Mouse (Mus musculus): ENCODE measurements around the gene Wdr81. TPM values are rescaled to one million over a fixed set of nuclear protein-coding genes. Genes with fewer than 3 reads are reported as not detected.

The Wdr81 gene
- total RNA-seq (2022), result 10 to 100 TPM; 20.2 to 22.5 (median 22.0) TPM

DNA sequence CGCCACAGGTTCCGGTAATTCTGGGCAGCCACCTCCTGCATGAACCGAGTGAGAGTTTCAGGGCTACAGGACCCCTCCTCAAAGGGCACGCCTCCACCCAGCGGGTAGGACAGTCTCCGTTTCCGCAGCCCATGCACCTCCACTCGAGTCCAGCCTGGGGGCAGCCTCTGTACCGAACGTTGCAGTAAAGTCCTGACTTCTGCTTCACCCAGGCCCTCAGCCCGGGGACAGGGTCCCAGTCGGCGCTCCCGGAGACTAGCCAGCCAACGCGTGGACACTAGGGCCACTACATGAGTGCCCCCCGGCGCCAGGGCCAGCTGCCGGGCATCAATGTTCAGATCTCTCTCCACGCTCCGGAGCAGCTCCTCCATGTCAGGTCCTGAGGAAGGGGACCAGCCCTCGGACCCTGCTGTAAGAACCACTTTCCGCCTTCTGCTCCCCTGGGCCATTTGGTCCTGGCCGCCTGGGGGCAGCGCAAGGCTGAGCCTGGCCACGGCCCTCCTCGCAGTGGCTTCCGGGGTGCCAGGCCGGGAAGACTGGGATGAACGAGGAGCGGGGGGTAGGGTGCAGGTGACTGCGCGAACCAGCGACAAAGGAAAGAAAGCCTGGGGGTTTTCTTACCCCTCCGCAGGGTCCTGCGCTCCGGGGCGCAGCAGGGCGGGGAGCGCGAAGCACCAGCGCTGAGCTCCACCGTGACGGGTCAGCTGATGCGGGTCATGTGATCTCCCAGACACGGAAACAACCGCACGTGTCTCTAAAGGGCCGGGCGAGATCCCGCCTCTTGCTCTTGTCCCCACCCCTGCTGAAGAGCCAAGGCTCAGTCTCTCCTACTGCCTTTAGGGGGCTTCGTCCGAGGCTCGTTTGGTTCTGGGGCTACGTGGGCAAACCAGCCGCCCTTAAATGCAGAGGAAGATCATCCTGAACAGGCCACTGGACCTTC, at the start of gene Wdr81:
Gene Wdr81, minus strand, starts transcription at position 727 of the 940 bp plus-strand sequence.
- peak; percentile 65 to 89 for DNase-seq (ENCODE audit: low spot score in 2 of 2)

GRCm38 (mm10) chr11:75498126-75498525, 43.6 kb upstream of the Wdr81 start:
- DNase-seq (ENCODE audit: low spot score in 2 of 2), result no peak

DNA sequence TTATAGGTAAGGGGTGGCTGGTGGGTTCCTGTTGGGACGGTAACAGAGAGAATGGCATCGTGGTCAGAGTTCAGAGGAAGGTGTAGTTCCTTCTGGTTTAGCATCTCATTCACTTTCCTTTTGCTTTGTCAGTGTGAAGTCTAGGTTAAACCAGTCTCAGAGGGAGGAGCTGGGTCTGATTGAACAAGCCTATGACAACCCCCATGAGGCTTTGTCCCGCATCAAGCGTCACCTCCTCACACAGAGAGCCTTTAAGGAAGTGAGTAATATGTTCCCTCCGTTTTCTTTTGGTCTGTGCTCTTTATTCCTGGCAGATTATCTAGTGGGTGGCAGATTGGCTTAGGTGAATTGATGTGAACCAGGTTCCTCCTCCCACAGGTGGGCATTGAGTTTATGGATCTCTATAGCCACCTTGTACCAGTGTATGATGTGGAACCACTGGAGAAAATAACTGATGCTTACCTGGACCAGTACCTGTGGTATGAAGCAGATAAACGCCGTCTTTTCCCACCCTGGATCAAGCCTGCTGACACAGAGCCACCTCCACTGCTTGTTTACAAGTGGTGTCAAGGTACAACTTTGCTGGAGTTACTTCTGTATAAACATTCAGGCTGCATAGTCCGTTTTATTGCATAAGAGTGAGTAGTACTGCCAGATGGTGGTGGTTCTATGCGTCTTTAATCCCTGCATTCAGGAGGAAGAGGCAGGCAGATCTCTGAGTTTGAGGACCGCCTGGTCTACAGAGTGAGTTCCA, 40.0 kb upstream of the Wdr81 start:
- no peak for DNase-seq (ENCODE audit: low spot score in 2 of 2)

GRCm38 (mm10) chr11:75487496-75487895, 33.0 kb upstream of the Wdr81 start:
- no peak for DNase-seq (ENCODE audit: low spot score in 2 of 2)

- peak; percentile 96 to 99 for DNase-seq (ENCODE audit: low spot score in 2 of 2)
Observed at GRCm38 (mm10) chr11:75486601-75487285, 32.2 kb upstream of the Wdr81 start, which contains the start of gene Prpf8. Gene Prpf8 (plus strand): TSS chr11:75486816.

GRCm38 (mm10) chr11:75486192-75486591, 31.7 kb upstream of the Wdr81 start:
- DNase-seq (ENCODE audit: low spot score in 2 of 2), result no peak

- DNase-seq (ENCODE audit: low spot score in 2 of 2), result no peak
Observed at GRCm38 (mm10) chr11:75473376-75473775, 18.9 kb upstream of the Wdr81 start.

DNA sequence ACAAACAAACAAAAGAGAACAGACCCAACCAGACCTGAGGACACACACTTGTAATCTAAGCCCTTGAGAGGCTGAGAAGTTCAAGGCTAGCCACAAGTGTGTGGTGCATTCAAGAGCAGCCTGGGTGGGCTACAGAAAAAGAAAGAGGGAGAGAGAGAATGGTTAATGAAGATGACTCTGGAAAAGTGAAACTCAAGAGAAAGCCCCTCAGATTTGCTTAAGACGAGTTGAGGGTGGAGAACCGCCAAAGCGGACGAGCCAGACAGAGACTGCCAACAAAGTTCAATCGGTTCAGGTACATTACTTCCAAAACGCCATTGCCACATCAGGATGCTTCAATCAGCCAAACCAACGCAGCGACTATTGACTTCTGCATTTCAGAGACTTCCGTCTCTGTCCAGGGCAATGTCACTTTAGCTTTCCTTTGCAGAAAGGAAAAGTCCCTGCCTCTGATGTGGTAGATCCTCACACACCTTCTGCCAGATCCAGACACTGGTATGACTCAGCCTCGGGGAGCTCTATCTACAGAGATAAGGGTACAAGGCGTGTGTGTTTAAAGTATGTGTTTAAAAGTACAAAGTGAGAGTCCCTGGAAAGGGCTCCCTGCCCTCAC, 18.1 kb upstream of the Wdr81 start:
- DNase-seq (ENCODE audit: low spot score in 2 of 2), result no peak

DNA sequence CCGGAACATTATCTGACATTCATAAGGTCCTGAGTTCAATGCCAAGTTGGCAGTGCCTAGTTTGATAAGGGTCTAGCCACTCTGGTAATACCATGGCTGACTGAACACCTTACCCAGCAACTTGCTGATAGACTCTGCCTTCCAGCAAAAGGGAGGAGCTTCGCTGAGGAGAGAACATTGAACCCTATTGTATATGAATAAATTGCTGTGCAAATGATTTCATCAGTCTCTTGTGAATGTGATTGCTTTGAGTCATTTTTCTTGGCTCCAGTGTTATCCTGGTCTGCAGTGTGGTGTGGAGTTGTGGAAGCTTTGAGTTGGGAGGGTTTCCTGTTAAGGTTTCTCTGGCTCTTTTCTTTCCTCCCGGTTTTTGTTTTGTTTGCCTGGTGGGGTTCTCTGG, 16.2 kb upstream of the Wdr81 start:
- no peak for DNase-seq (ENCODE audit: low spot score in 2 of 2)

- DNase-seq (ENCODE audit: low spot score in 2 of 2), result no peak
Observed at GRCm38 (mm10) chr11:75469261-75469660, 14.7 kb upstream of the Wdr81 start.

DNA sequence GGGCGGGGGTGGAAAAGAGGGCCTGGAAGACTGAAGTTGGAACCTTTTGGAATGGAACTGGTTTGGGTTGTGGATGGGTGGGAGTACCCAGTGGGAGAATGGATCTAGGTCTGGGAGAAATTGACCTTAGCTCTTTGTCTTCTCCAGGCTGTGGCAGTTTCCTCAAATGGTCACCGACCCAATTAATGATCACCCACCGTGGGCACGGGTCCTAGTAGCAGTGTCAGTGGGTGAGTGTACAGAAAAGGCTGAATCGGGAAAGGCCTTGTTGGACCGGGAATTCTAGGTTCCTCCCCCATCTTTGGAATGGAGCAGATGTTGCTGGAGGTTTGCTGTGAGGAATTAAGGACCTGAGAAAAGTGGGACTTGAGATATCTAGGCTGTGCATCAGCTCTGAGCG, 13.9 kb upstream of the Wdr81 start:
- DNase-seq (ENCODE audit: low spot score in 2 of 2), result no peak

DNA sequence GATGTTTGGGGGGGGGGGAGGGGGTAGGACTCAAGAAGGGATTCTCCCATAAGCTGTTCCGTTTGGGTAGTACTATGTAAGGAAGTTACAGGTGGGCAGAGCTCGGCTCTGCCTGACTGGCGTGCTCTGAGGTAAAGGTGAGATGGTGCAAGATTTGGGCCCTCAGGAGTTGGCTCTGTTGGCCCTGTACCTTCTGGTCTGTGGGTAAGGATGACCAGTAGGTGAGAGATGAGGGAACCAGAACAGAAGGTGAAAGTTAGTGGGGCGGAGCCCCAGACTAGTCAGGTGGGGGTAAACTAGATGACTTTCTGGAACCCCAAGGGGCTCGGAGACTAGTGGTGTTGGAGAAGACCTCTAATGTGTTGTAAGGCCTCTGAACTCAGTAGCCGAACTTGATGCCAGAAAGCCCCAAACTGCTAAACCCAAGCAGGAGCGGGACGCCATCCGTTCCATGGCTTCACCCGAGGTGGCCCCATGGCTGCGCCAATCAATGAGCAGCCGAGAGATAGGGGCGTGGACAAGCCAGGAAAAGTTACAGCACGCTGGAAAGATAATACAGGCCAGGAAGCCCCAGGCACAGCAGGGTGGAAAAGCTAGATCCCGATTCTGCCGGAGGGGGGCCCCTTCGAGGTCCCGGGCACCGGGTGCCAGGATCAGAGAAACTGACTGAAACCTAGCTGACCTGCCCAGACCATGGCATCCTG, 13.1 kb upstream of the Wdr81 start:
- DNase-seq (ENCODE audit: low spot score in 2 of 2), result no peak

- DNase-seq (ENCODE audit: low spot score in 2 of 2), result no peak
Observed at GRCm38 (mm10) chr11:75466731-75467505, 12.4 kb upstream of the Wdr81 start.

GRCm38 (mm10) chr11:75465051-75465450, 10.5 kb upstream of the Wdr81 start:
- DNase-seq (ENCODE audit: low spot score in 2 of 2), result no peak

GRCm38 (mm10) chr11:75464417-75464816, 9.9 kb upstream of the Wdr81 start:
- DNase-seq (ENCODE audit: low spot score in 2 of 2), result no peak

DNA sequence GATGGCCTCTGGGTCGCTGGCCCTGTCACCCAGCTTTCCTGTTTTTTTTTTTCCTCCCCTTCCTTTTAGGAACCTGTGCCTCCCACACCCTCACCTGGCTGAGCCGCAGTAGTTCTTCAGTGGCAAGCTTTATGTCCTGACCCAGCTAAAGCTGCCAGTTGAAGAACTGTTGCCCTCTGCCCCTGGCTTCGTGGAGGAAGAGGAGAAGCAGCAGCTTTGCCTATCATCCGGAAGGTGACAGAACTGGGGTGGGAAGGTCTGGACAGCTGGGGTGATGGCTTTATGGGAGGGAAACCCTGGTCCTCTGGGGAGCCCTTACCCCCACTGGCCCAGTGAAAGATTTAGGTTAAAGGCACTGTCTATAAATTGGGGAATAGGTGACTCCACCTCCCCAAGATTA, 9.1 kb upstream of the Wdr81 start:
- no peak for DNase-seq (ENCODE audit: low spot score in 2 of 2)

DNA sequence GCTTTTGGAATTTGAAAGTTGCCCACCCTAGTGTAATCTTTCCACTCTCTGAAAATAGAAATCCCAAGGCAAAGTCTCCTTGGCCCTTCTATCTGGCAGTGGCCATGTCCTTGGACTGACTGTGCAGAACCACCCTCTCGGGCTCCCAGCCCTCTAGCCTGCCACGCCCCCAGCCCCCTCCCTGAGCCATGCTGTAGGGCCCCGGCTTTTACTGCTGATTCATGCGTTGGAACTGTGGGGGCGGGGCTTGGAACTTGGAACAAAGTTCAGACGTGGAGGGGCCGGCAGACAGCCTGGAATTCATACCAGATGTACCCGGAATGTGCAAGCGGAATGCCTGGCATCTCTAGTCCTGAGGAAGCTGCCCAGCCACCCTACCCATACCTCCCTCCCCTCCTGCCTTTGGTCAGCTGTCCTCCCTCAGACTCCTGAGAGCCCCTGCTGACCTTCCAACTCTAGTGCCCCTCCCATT, 8.4 kb upstream of the Wdr81 start:
- peak in 1 of 2 experiments; percentile 70 for DNase-seq (ENCODE audit: low spot score in 2 of 2)

GRCm38 (mm10) chr11:75462253-75462783, 7.8 kb upstream of the Wdr81 start:
- DNase-seq (ENCODE audit: low spot score in 2 of 2), result peak in 1 of 2 experiments; percentile 63

GRCm38 (mm10) chr11:75461743-75462252, 7.3 kb upstream of the Wdr81 start:
- peak in 1 of 2 experiments; percentile 43 for DNase-seq (ENCODE audit: low spot score in 2 of 2)
